Mouse (Mus musculus) frontal cortex, postnatal 25 days (tissue): ENCODE results near the gene Cdh23.

Experiments
- DNase-seq, 2 experiments: peaks; one replicate each; pipeline ENCODE4 v3.0.0; 2022; ENCODE audit warnings: low spot score in 2 of 2

Gene Cdh23

DNA sequence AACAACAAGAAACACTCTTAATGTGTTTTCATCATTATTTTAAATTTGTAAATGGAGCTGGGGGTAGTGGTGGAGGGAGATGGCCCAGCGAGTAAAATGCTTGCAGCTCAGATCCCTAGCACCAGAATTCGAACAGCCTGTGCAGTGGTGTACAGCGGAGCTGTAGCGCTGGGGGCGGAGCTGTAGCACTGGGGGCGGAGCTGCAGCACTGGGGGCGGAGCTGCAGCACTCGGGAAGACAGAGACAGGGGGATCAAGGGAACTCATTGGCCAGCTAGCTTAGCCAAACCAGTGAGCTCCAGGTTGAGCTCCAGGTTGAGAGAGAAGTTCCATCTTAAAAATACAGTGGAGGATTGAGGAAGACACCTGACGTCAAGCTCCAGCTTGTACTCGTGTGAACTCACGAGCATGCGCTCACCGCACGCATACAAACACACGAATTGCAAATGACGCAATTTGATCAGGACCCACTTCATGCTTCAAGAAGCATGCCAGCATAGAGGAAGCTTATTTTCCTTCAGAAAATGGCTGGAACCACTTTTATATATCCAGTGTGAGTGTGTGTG is 438.9 kb downstream of the Cdh23 start:
- DNase-seq = no peak

DNA sequence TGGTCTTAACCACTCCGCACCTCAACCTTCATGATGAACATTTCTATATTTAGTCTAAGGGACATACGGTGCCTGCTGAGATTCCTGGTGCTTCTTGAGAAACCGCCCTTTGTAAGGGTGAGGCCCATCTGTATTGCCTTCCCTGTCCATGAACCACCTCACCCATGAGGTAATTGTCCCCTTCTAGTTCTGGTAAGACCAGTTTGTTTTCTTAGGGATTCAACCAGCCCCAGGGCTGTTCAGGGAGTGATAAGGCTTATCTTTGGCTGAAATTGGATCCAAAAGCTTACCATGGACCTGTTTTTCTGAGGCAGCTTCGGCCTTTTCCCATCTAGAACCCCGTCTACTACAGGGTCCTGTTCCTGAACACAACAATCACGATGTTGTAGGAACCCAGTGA is 440.2 kb downstream of the Cdh23 start:
- DNase-seq = no peak
